Mouse (Mus musculus) left cerebral cortex, adult 18-20 months (tissue): Measurements from ENCODE around the gene Dpyd. TPM values are rescaled to one million over a fixed set of nuclear protein-coding genes. Genes with fewer than 3 reads are reported as not detected.
A peak's percentile ranks its signal among the peaks of the same experiment; 100 is the strongest.

Experiments
- DNase-seq, 2 experiments: peaks; one replicate each; pipeline ENCODE4 v3.0.0; 2021 to 2022; ENCODE audit warnings: low spot score in 2 of 2, mixed read lengths in 1 of 2
- total RNA-seq, 2 experiments: library from RNA; stranded (reverse); gene quantifications; 2 replicates each; pipeline ENCODE4 v1.2.3; 2021

Dpyd gene
- total RNA-seq, 2 experiments from 2014 or later = 9.1 to 12.5 TPM

GRCm38 (mm10) chr3:118674121-118674745 is 112.3 kb downstream of the Dpyd start:
- DNase-seq = peak in 1 of 2 experiments; percentile 19

GRCm38 (mm10) chr3:118675441-118675840 is 113.5 kb downstream of the Dpyd start:
- no peak for DNase-seq

GRCm38 (mm10) chr3:118676052-118676777 is 114.3 kb downstream of the Dpyd start:
- DNase-seq = no peak

GRCm38 (mm10) chr3:118680803-118681202 is 118.9 kb downstream of the Dpyd start:
- no peak for DNase-seq

- peak in 1 of 2 experiments; percentile 10 for DNase-seq
These were observed 188.3 kb downstream of the Dpyd start for GRCm38 (mm10) chr3:118750269-118750668.

GRCm38 (mm10) chr3:118753623-118754022 is 191.7 kb downstream of the Dpyd start:
- no peak for DNase-seq

GRCm38 (mm10) chr3:118756099-118756498 is 194.2 kb downstream of the Dpyd start:
- DNase-seq = no peak

- no peak for DNase-seq
These were observed 251.0 kb downstream of the Dpyd start for GRCm38 (mm10) chr3:118812885-118813284.

GRCm38 (mm10) chr3:118850613-118851527 is 288.9 kb downstream of the Dpyd start:
- no peak for DNase-seq

GRCm38 (mm10) chr3:118852711-118853110 is 290.8 kb downstream of the Dpyd start:
- no peak for DNase-seq

GRCm38 (mm10) chr3:118855411-118855810 is 293.5 kb downstream of the Dpyd start:
- DNase-seq = no peak

GRCm38 (mm10) chr3:118869113-118870107 is 307.5 kb downstream of the Dpyd start:
- DNase-seq = no peak

- DNase-seq = no peak
These were observed 313.9 kb downstream of the Dpyd start for GRCm38 (mm10) chr3:118875871-118876270.

- DNase-seq = no peak
These were observed 337.1 kb downstream of the Dpyd start for GRCm38 (mm10) chr3:118899036-118899435.

- DNase-seq = no peak
These were observed 429.4 kb downstream of the Dpyd start for GRCm38 (mm10) chr3:118991312-118991711.

GRCm38 (mm10) chr3:118991793-118992192 is 429.9 kb downstream of the Dpyd start:
- DNase-seq = no peak

- DNase-seq = no peak
These were observed 459.3 kb downstream of the Dpyd start for GRCm38 (mm10) chr3:119021255-119021654.

- no peak for DNase-seq
These were observed 480.7 kb downstream of the Dpyd start for GRCm38 (mm10) chr3:119042611-119043010.

- DNase-seq = no peak
These were observed 494.2 kb downstream of the Dpyd start for GRCm38 (mm10) chr3:119056144-119056543.

GRCm38 (mm10) chr3:119063214-119063613 is 501.3 kb downstream of the Dpyd start:
- DNase-seq = no peak
